Mouse (Mus musculus): ENCODE data around the gene Prune1. TPM values are rescaled to one million over a fixed set of nuclear protein-coding genes. Genes with fewer than 3 reads are reported as not detected.

Prune1 gene
- 17.2 and 18.5 TPM in 2 replicates for polyA plus RNA-seq (2012; rRNA removed)

DNA sequence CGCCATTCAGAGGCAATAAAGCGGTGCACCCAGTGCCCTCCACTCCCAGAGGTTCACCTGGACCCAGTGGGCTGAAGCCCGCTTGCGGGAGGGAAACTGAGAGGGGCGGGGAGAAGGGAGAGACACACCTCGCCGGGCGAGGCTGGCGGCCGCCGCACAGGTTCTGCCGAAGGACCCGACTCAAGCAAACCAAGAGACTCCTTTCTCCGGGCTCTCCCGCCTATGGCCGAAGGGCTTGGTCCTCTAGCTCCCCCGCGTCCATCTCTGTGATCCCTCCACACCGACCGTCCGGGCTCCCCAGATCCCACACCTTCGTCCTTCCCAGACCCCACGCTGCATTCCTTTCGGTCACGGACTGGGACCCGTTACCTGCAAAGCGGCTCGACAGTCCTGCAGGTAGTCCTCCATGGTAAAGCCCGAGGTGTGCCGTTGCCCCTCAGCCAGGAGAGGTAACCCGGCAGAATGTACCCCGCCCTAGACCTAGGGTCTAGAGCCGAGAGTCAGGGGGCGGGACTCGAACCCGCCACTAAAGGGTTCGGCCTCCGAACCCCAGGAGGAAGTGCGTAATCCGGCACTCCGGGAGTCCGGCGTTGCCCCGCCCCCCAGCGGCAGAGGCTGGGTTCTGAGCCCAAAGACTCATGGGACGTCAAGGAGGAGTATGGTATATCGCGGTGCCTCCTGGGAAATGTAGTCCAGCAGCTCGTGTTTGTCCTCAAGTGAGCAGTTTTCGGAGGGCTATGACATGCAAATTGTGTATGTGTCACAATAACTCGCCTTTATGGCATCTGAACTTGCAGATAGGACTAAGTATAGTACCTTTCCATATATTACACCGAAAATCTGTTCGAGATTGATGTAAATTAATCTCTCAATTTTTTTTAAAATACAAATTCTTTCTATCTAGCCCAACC is at the start of gene Prune1, which contains the start of gene Mindy1:
TSS of gene Prune1 (minus strand) at position 861 of the 911 bp plus-strand sequence.
TSS of gene Mindy1 (plus strand) at position 130 of the 911 bp plus-strand sequence.
- Histone ChIP-seq H3K27ac (ENCODE audit: control insufficient read depth, insufficient read depth, low read length) (peak within 1 kb of the TSS; percentile 93), H3K4me1 (replicated peaks; ENCODE audit: control insufficient read depth, insufficient read depth, low read length) (peaks cover 16% of the 10 kb centered on the region), H3K27me3 (ENCODE audit: control insufficient read depth, insufficient read depth, low read length) (no peaks in the 10 kb centered on the region), H3K4me3 (ENCODE audit: control insufficient read depth, insufficient read depth, low read length) (peak within 1 kb of the TSS; percentile 99), H3K36me3 (ENCODE audit: control insufficient read depth, insufficient read depth, low read length) (no peaks in the 10 kb centered on the region)
- WGBS: under 1% methylated on average over 53 of the region's 53 CpGs
- peak; percentile 61 for TF ChIP-seq CTCF (IDR thresholded peaks at IDR 0.05; ENCODE audit: borderline replicate concordance, control insufficient read depth, extremely low read depth, insufficient read depth, low read length, poor library complexity)
- TF ChIP-seq POLR2A (IDR thresholded peaks at IDR 0.05; ENCODE audit: control insufficient read depth, extremely low read depth, insufficient read depth, low read length, poor library complexity): peak; percentile 48; the same call in 1 of the 2 replicates
- peak; percentile 99 for DNase-seq

DNA sequence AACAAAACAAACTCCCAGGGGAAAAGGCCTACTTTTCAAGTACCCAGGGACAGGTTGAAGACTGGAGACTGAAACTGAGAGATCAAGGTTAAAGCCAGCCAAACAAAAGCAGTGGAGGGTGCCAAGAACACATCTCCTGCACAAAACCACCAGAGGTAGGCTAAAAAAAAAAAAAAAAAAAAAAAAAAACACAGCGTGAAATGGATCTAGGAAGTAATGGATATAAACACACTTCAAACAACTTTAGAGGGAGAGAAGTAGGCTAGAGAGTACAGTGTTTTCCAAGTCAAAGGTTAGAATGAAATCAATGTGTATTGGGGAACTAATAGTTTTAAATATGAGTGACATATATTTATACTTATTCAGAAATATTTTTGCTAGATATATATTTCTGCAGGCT is 49.7 kb upstream of the Prune1 start:
- no peak for DNase-seq
- Histone ChIP-seq H3K27me3 (ENCODE audit: control insufficient read depth, insufficient read depth, low read length) (no peaks in the 10 kb centered on the region), H3K36me3 (ENCODE audit: control insufficient read depth, insufficient read depth, low read length) (peaks cover 43% of the 10 kb centered on the region), H3K4me3 (ENCODE audit: control insufficient read depth, insufficient read depth, low read length) (no peak overlapping the region), H3K4me1 (replicated peaks; ENCODE audit: control insufficient read depth, insufficient read depth, low read length) (no peaks in the 10 kb centered on the region), H3K27ac (ENCODE audit: control insufficient read depth, insufficient read depth, low read length) (no peak overlapping the region)
- no peak for TF ChIP-seq POLR2A (IDR thresholded peaks at IDR 0.05; ENCODE audit: control insufficient read depth, extremely low read depth, insufficient read depth, low read length, poor library complexity)
- whole genome bisulfite sequencing: 75% methylated on average over 1 of the region's 1 CpGs

DNA sequence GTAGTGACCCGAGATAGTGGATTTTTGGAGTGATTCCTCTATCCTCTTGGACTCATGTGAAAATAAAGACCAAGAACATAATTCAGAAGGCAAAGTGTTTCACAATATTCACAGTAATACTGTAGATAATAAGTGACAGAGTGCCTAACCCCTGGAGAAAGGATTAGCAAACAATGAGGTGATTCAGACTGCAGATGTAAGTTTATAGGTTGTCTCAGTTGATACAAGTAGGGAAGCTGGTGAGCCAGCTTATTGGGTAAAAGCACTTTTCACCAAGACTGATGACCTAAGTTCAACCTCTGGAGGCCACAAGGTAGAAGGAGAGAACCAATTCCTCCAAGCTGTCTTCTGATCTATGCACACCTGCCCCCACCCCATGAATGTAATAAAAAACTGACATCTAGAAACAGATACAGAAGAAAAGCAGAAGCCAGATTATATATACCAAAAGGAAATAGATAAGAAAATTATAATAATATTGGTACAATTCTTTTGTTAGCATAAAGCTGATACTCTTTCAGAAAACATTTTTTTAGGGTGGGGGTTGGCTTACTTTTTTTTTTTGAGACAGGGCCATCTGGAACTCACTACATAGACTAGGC is 47.0 kb upstream of the Prune1 start:
- DNase-seq: no peak
- H3K36me3 ChIP-seq (ENCODE audit: control insufficient read depth, insufficient read depth, low read length): peaks cover 58% of the 10 kb centered on the region
- 96% methylated on average over 1 of the region's 1 CpGs for WGBS

DNA sequence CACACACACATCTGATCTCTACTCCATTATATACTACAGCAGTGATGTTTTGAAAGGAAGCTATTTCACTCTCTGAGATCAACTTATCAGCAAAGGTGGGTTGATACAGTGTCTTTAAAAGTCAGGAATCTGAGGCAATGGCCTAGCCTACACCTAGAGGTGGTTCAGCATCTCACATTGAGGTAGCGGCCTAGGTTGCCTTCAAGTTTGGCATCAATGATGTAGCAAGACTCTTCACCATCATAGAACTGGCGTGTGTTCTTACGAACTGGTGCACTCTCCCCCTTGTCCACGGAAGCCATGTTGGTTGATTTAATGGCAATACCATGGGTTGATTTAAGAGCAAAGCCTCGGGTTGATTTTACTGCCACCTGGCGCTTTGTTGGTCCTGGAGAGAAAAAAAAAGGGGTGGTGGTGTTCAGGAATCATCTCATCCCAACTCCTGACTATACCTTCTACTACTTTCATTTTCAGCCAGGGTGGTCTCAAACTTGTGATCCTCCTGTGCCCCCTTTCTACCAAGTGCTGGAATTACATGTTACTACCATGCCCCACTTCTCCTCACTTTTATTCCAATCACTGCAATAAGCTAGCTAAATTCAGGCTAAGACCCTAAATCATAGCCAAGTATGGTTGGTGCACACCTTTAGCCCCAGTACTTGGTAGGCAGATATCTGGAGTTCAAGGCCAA is 42.7 kb upstream of the Prune1 start:
- no peak overlapping the region for H3K27ac ChIP-seq (ENCODE audit: control insufficient read depth, insufficient read depth, low read length)
- DNase-seq: no peak
- H3K27me3 ChIP-seq (ENCODE audit: control insufficient read depth, insufficient read depth, low read length): no peaks in the 10 kb centered on the region
- 94% methylated on average over 6 of the region's 6 CpGs for WGBS
- peaks cover 87% of the 10 kb centered on the region for H3K36me3 ChIP-seq (ENCODE audit: control insufficient read depth, insufficient read depth, low read length)
- TF ChIP-seq CTCF (IDR thresholded peaks at IDR 0.05; ENCODE audit: borderline replicate concordance, control insufficient read depth, extremely low read depth, insufficient read depth, low read length, poor library complexity) (no peak), POLR2A (IDR thresholded peaks at IDR 0.05; ENCODE audit: control insufficient read depth, extremely low read depth, insufficient read depth, low read length, poor library complexity) (no peak)
- H3K4me3 ChIP-seq (ENCODE audit: control insufficient read depth, insufficient read depth, low read length): no peak overlapping the region
- no peaks in the 10 kb centered on the region for H3K4me1 ChIP-seq (replicated peaks; ENCODE audit: control insufficient read depth, insufficient read depth, low read length)

More for the DNA sequence above, 47.0 kb upstream of the Prune1 start:
- Histone ChIP-seq H3K27me3 (ENCODE audit: control insufficient read depth, insufficient read depth, low read length) (no peaks in the 10 kb centered on the region), H3K4me3 (ENCODE audit: control insufficient read depth, insufficient read depth, low read length) (no peak overlapping the region), H3K4me1 (replicated peaks; ENCODE audit: control insufficient read depth, insufficient read depth, low read length) (no peaks in the 10 kb centered on the region), H3K27ac (ENCODE audit: control insufficient read depth, insufficient read depth, low read length) (no peak overlapping the region)
- TF ChIP-seq CTCF (IDR thresholded peaks at IDR 0.05; ENCODE audit: borderline replicate concordance, control insufficient read depth, extremely low read depth, insufficient read depth, low read length, poor library complexity) (no peak), POLR2A (IDR thresholded peaks at IDR 0.05; ENCODE audit: control insufficient read depth, extremely low read depth, insufficient read depth, low read length, poor library complexity) (no peak)

DNA sequence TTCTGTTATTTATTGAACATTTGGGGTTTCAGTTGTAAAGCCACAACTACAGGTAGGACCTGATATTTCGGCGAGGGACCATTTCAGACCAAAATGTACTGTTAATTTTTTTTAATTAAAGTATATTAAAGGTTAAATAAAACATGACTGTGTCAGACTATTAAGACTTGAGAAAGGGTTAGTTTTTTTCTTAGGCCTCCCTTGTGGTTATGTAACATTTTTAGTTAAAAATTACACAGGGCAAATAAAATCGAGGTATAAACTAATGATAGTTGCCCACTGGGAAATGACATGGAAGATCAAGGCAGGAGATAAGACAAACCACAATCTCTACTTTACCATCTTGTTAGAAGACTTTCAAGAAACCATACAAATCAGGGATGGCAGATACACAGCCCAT is 41.6 kb upstream of the Prune1 start:
- no peak for DNase-seq
- Histone ChIP-seq H3K36me3 (ENCODE audit: control insufficient read depth, insufficient read depth, low read length) (peaks cover 79% of the 10 kb centered on the region), H3K27me3 (ENCODE audit: control insufficient read depth, insufficient read depth, low read length) (no peaks in the 10 kb centered on the region), H3K4me1 (replicated peaks; ENCODE audit: control insufficient read depth, insufficient read depth, low read length) (no peaks in the 10 kb centered on the region; the same call in 1 of the 2 replicates), H3K27ac (ENCODE audit: control insufficient read depth, insufficient read depth, low read length) (no peak overlapping the region), H3K4me3 (ENCODE audit: control insufficient read depth, insufficient read depth, low read length) (no peak overlapping the region)
- TF ChIP-seq POLR2A (IDR thresholded peaks at IDR 0.05; ENCODE audit: control insufficient read depth, extremely low read depth, insufficient read depth, low read length, poor library complexity): no peak
- TF ChIP-seq CTCF (IDR thresholded peaks at IDR 0.05; ENCODE audit: borderline replicate concordance, control insufficient read depth, extremely low read depth, insufficient read depth, low read length, poor library complexity): no peak
- 65% methylated on average over 3 of the region's 3 CpGs for WGBS
